Mouse (Mus musculus) liver, adult (tissue): ENCODE data around the gene Acnat1.
"Not testable (repeated sequence)": the region's sequence is repeated elsewhere in the genome, so short reads cannot be mapped to it uniquely, and the experiment has no call there.

Source experiments
- GATA4 ChIP-seq: IDR thresholded peaks from 2 replicates; pipeline ENCODE4 v1.6.1; 2014; ENCODE audit warnings: mild to moderate bottlenecking, low read length; ENCODE audit not compliant: insufficient replicate concordance

Gene Acnat1

GRCm38 (mm10) chr4:49469435-49470151 lies 4.1 kb downstream of the Acnat1 start:
- no peak for TF ChIP-seq GATA4

- TF ChIP-seq GATA4, result no peak
Measured at GRCm38 (mm10) chr4:49467360-49467759, 6.4 kb downstream of the Acnat1 start.

GRCm38 (mm10) chr4:49456171-49456570 lies 17.5 kb downstream of the Acnat1 start:
- TF ChIP-seq GATA4, result no peak

- TF ChIP-seq GATA4, result no peak
Measured at GRCm38 (mm10) chr4:49451848-49452551, 21.7 kb downstream of the Acnat1 start.

GRCm38 (mm10) chr4:49451133-49451847 lies 22.4 kb downstream of the Acnat1 start:
- TF ChIP-seq GATA4, result 0 out of 2 replicates have a peak, but pooled peaks have one; percentile 32

GRCm38 (mm10) chr4:49436968-49437367 lies 36.7 kb downstream of the Acnat1 start:
- peak; percentile 98 for TF ChIP-seq GATA4

GRCm38 (mm10) chr4:49407957-49408356 lies 65.8 kb downstream of the Acnat1 start, which contains the start of gene Acnat2:
Gene Acnat2, minus strand, starts transcription at chr4:49408151.
- TF ChIP-seq GATA4, result not testable (repeated sequence)
